Mouse (Mus musculus): ENCODE data around the gene Gm11232. TPM values are rescaled to one million over a fixed set of nuclear protein-coding genes. Genes with fewer than 3 reads are reported as not detected.

Gene Gm11232
- polyA plus RNA-seq (2015; fragmentation: Nextera tagmentation; extraction: Ambion mirVana) = 2.4 TPM in 2 replicates

GRCm38 (mm10) chr4:71757865-71758264 is at the start of gene Gm11232:
Gm11232 (minus strand) TSS chr4:71757965.
- H3K4me2 ChIP-seq = no peak within 1 kb of the TSS
- H3K27ac ChIP-seq = peak within 1 kb of the TSS; percentile 68
- H3K27me3 ChIP-seq = no peaks in the 10 kb centered on the region
- no peak within 1 kb of the TSS for H3K9ac ChIP-seq
- peaks cover 4% of the 10 kb centered on the region; the same call in 1 of the 2 replicates for H3K4me1 ChIP-seq
- H3K9me3 ChIP-seq (replicated peaks) = no peaks in the 10 kb centered on the region
- H3K36me3 ChIP-seq = no peaks in the 10 kb centered on the region
- 77% methylated on average over 2 of the region's 2 CpGs for WGBS
- no peak within 1 kb of the TSS for H3K4me3 ChIP-seq (replicated peaks)
- no peak for ATAC-seq (replicated peaks; ENCODE audit: low FRiP score)

GRCm38 (mm10) chr4:71805977-71806534 is 48.3 kb upstream of the Gm11232 start:
- no peak overlapping the region for H3K4me2 ChIP-seq
- H3K36me3 ChIP-seq = no peaks in the 10 kb centered on the region
- H3K4me3 ChIP-seq (replicated peaks) = no peak overlapping the region
- no peak for ATAC-seq (replicated peaks; ENCODE audit: low FRiP score)
- H3K27me3 ChIP-seq = no peaks in the 10 kb centered on the region
- H3K9me3 ChIP-seq (replicated peaks) = no peaks in the 10 kb centered on the region
- WGBS = 51% methylated on average over 2 of the region's 2 CpGs
- H3K4me1 ChIP-seq = no peaks in the 10 kb centered on the region
- no peak overlapping the region for H3K9ac ChIP-seq
- H3K27ac ChIP-seq = no peak overlapping the region

- H3K36me3 ChIP-seq = no peaks in the 10 kb centered on the region
- H3K4me3 ChIP-seq (replicated peaks) = no peak overlapping the region
- H3K9me3 ChIP-seq (replicated peaks) = no peaks in the 10 kb centered on the region
- no peaks in the 10 kb centered on the region for H3K4me1 ChIP-seq
- H3K27me3 ChIP-seq = no peaks in the 10 kb centered on the region
- 82% methylated on average over 1 of the region's 1 CpGs for WGBS
- no peak overlapping the region for H3K27ac ChIP-seq
- H3K4me2 ChIP-seq = no peak overlapping the region
- no peak overlapping the region for H3K9ac ChIP-seq
- no peak for ATAC-seq (replicated peaks; ENCODE audit: low FRiP score)
These were observed 7.8 kb upstream of the Gm11232 start for GRCm38 (mm10) chr4:71765529-71765928.

GRCm38 (mm10) chr4:71765071-71765470 is 7.3 kb upstream of the Gm11232 start:
- Histone ChIP-seq H3K27me3 (no peaks in the 10 kb centered on the region), H3K9ac (no peak overlapping the region), H3K4me3 (replicated peaks) (no peak overlapping the region), H3K36me3 (no peaks in the 10 kb centered on the region), H3K9me3 (replicated peaks) (no peaks in the 10 kb centered on the region), H3K4me1 (no peaks in the 10 kb centered on the region), H3K4me2 (no peak overlapping the region), H3K27ac (no peak overlapping the region)
- no peak for ATAC-seq (replicated peaks; ENCODE audit: low FRiP score)
- WGBS = 41% methylated on average over 3 of the region's 3 CpGs

GRCm38 (mm10) chr4:71756441-71757221 is 1.1 kb downstream of the Gm11232 start:
- Histone ChIP-seq H3K4me1 (peaks cover 4% of the 10 kb centered on the region; the same call in 1 of the 2 replicates), H3K9ac (no peak overlapping the region), H3K36me3 (no peaks in the 10 kb centered on the region), H3K27ac (peak overlapping the region; percentile 68), H3K4me3 (replicated peaks) (no peak overlapping the region), H3K9me3 (replicated peaks) (no peaks in the 10 kb centered on the region), H3K27me3 (no peaks in the 10 kb centered on the region), H3K4me2 (no peak overlapping the region)
- WGBS = 50% methylated on average over 11 of the region's 11 CpGs
- ATAC-seq (replicated peaks; ENCODE audit: low FRiP score) = peak; percentile 85

GRCm38 (mm10) chr4:71745741-71746140 is 12.0 kb downstream of the Gm11232 start:
- H3K4me3 ChIP-seq (replicated peaks) = no peak overlapping the region
- H3K9me3 ChIP-seq (replicated peaks) = no peaks in the 10 kb centered on the region
- H3K4me1 ChIP-seq = no peaks in the 10 kb centered on the region
- no peak overlapping the region for H3K9ac ChIP-seq
- H3K27ac ChIP-seq = no peak overlapping the region
- H3K4me2 ChIP-seq = no peak overlapping the region
- 48% methylated on average over 1 of the region's 1 CpGs for WGBS
- no peaks in the 10 kb centered on the region for H3K36me3 ChIP-seq
- no peak for ATAC-seq (replicated peaks; ENCODE audit: low FRiP score)
- no peaks in the 10 kb centered on the region for H3K27me3 ChIP-seq

GRCm38 (mm10) chr4:71736529-71736928 is 21.2 kb downstream of the Gm11232 start:
- no peak overlapping the region for H3K4me3 ChIP-seq (replicated peaks)
- H3K27ac ChIP-seq = no peak overlapping the region
- no peak overlapping the region for H3K9ac ChIP-seq
- no peak for ATAC-seq (replicated peaks; ENCODE audit: low FRiP score)
- H3K36me3 ChIP-seq = no peaks in the 10 kb centered on the region
- H3K27me3 ChIP-seq = no peaks in the 10 kb centered on the region
- H3K4me2 ChIP-seq = no peak overlapping the region
- no peaks in the 10 kb centered on the region for H3K9me3 ChIP-seq (replicated peaks)
- H3K4me1 ChIP-seq = no peaks in the 10 kb centered on the region

- Histone ChIP-seq H3K9me3 (replicated peaks) (no peaks in the 10 kb centered on the region), H3K27ac (no peak overlapping the region), H3K4me1 (no peaks in the 10 kb centered on the region), H3K36me3 (no peaks in the 10 kb centered on the region), H3K9ac (no peak overlapping the region), H3K27me3 (no peaks in the 10 kb centered on the region), H3K4me3 (replicated peaks) (no peak overlapping the region), H3K4me2 (no peak overlapping the region)
- WGBS = 70% methylated on average over 3 of the region's 3 CpGs
- no peak for ATAC-seq (replicated peaks; ENCODE audit: low FRiP score)
These were observed 22.5 kb downstream of the Gm11232 start for GRCm38 (mm10) chr4:71735261-71735660.

- ATAC-seq (replicated peaks; ENCODE audit: low FRiP score) = no peak
- no peak overlapping the region for H3K4me3 ChIP-seq (replicated peaks)
- H3K4me2 ChIP-seq = no peak overlapping the region
- H3K36me3 ChIP-seq = no peaks in the 10 kb centered on the region
- no peaks in the 10 kb centered on the region for H3K9me3 ChIP-seq (replicated peaks)
- H3K27me3 ChIP-seq = no peaks in the 10 kb centered on the region
- no peaks in the 10 kb centered on the region for H3K4me1 ChIP-seq
- no peak overlapping the region for H3K27ac ChIP-seq
- no peak overlapping the region for H3K9ac ChIP-seq
These were observed 28.4 kb downstream of the Gm11232 start for GRCm38 (mm10) chr4:71729401-71729800.

- no peak for ATAC-seq (replicated peaks; ENCODE audit: low FRiP score)
- Histone ChIP-seq H3K4me2 (no peak overlapping the region), H3K9ac (no peak overlapping the region), H3K4me1 (no peaks in the 10 kb centered on the region), H3K27me3 (no peaks in the 10 kb centered on the region), H3K36me3 (no peaks in the 10 kb centered on the region), H3K4me3 (replicated peaks) (no peak overlapping the region), H3K27ac (no peak overlapping the region), H3K9me3 (replicated peaks) (no peaks in the 10 kb centered on the region)
- WGBS = 46% methylated on average over 2 of the region's 2 CpGs
These were observed 30.2 kb downstream of the Gm11232 start for GRCm38 (mm10) chr4:71727611-71728010.

- 81% methylated on average over 4 of the region's 4 CpGs for WGBS
These were observed 30.7 kb downstream of the Gm11232 start for GRCm38 (mm10) chr4:71727056-71727455.

GRCm38 (mm10) chr4:71725889-71726288 is 31.9 kb downstream of the Gm11232 start:
- no peaks in the 10 kb centered on the region for H3K27me3 ChIP-seq
- no peak overlapping the region for H3K4me2 ChIP-seq
- no peak overlapping the region for H3K9ac ChIP-seq
- WGBS = 50% methylated on average over 2 of the region's 2 CpGs
- no peak overlapping the region for H3K27ac ChIP-seq
- no peak overlapping the region for H3K4me3 ChIP-seq (replicated peaks)
- no peaks in the 10 kb centered on the region for H3K36me3 ChIP-seq
- no peaks in the 10 kb centered on the region for H3K4me1 ChIP-seq
- no peaks in the 10 kb centered on the region for H3K9me3 ChIP-seq (replicated peaks)
- ATAC-seq (replicated peaks; ENCODE audit: low FRiP score) = peak; percentile 36; the same call in 1 of the 2 replicates

More at GRCm38 (mm10) chr4:71727056-71727455, 30.7 kb downstream of the Gm11232 start:
- Histone ChIP-seq H3K4me3 (replicated peaks) (no peak overlapping the region), H3K4me1 (no peaks in the 10 kb centered on the region), H3K27me3 (no peaks in the 10 kb centered on the region), H3K9me3 (replicated peaks) (no peaks in the 10 kb centered on the region), H3K9ac (no peak overlapping the region), H3K4me2 (no peak overlapping the region), H3K36me3 (no peaks in the 10 kb centered on the region), H3K27ac (no peak overlapping the region)
- no peak for ATAC-seq (replicated peaks; ENCODE audit: low FRiP score)
